Mouse (Mus musculus): ENCODE results near the gene Arl11. TPM values are rescaled to one million over a fixed set of nuclear protein-coding genes. Genes with fewer than 3 reads are reported as not detected.
A peak's percentile ranks its signal among the peaks of the same experiment; 100 is the strongest.
"Not testable (repeated sequence)": the region's sequence is repeated elsewhere in the genome, so short reads cannot be mapped to it uniquely, and the experiment has no call there.

Arl11 gene
- total and polyA plus RNA-seq, 2 experiments from 2014 or later: 0.54 to 0.57 TPM

DNA sequence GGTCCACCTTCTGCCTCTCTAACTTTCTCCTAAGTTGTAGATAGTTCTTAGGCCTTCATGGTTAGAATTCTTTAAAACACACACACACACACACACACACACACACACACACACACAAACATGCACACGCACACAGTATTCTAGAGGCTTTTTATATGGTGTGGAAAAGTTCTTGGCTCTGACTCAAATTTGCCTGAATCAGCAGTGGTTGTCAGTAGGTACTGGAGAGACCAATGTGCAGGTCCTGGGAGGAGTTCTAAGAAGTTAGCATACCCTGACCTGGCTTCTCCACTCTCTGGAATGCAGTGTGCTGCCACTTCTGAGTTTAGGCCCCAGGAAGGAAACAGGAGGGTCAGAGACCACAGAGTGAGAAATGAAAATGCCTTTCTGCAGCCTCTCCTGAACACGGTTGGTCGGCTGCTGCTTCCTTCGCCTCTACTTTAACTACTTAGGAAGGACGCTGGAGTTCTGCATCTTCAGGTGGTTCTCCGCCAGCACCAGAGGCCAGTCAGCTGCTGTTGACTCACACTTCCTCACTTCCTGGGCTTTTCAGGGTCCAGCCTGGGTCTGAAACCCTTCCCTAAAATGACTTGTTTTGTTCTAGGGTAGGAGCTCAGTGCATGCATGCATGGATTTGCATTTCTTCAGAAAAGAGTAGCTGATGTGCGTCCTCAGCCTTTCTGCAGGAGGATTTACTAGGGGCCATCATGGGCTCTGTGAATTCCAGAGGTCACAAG is 651 bp downstream of the Arl11 start:
- H3K4me3 ChIP-seq (ENCODE audit: low read depth, low read length): no peak overlapping the region

DNA sequence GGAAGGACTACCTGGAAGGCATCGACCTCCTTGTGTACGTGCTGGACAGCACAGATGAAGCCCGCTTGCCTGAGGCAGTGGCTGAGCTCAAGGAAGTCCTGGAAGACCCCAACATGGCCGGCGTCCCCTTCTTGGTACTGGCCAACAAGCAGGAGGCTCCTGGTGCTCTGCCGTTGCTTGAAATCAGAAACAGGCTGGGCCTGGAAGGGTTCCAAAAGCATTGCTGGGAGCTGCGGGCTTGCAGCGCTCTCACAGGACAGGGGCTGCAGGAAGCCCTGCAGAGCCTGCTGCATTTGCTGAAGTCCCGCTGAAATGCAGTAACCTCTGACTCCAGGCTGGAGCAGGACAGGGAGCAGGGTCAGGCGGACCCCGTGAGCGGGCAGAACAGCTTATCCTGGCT is 1.4 kb downstream of the Arl11 start:
- no peak overlapping the region for H3K9ac ChIP-seq
- no peak overlapping the region for H3K4me3 ChIP-seq (ENCODE audit: low read depth, low read length)
- DNase-seq (peak; percentile 33), ATAC-seq (no peak)
- H3K27me3 ChIP-seq (ENCODE audit: insufficient read depth, low read length): no peaks in the 10 kb centered on the region
- 59% methylated on average over 12 of the region's 12 CpGs for WGBS
- no peaks in the 10 kb centered on the region for H3K4me1 ChIP-seq (ENCODE audit: insufficient read depth)
- H3K9me3 ChIP-seq (ENCODE audit: low read length): no peaks in the 10 kb centered on the region
- H3K36me3 ChIP-seq (ENCODE audit: insufficient read depth): no peaks in the 10 kb centered on the region
- H3K27ac ChIP-seq (ENCODE audit: low read depth, low read length): no peak overlapping the region
- no peak overlapping the region for H3K4me2 ChIP-seq (ENCODE audit: low read depth)
- TF ChIP-seq CTCF (IDR thresholded peaks at IDR 0.05; ENCODE audit: low read depth): no peak

More for the DNA sequence above, 651 bp downstream of the Arl11 start:
- H3K4me1 ChIP-seq (ENCODE audit: insufficient read depth): no peaks in the 10 kb centered on the region
- 73% methylated on average over 7 of the region's 7 CpGs for WGBS
- no peak overlapping the region for H3K27ac ChIP-seq (ENCODE audit: low read depth, low read length)
- TF ChIP-seq CTCF (IDR thresholded peaks at IDR 0.05; ENCODE audit: low read depth): no peak
- H3K4me2 ChIP-seq (ENCODE audit: low read depth): no peak overlapping the region
- H3K27me3 ChIP-seq (ENCODE audit: insufficient read depth, low read length): no peaks in the 10 kb centered on the region
- no peak for ATAC-seq
- H3K36me3 ChIP-seq (ENCODE audit: insufficient read depth): no peaks in the 10 kb centered on the region
- no peaks in the 10 kb centered on the region for H3K9me3 ChIP-seq (ENCODE audit: low read length)
- H3K9ac ChIP-seq: no peak overlapping the region
- no peak for DNase-seq

DNA sequence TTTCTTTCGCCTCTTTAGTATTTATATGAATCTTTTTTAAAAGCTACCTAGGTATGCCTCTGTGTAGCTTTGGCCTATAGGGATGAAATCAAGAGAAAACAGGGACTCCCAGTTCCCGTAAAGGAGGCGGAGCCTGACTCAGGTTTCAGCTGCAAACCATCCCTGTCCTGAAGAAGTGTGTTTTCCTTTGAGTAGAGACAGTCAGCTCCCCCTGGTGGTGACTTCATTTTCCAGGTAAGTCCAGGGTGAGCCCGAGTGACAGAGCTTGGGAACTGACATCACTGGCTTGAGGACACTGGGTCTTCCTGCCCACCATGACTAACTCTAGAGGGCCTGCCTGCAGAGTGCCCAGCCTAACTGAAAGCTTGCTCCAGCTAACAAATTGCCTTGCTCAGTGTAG is 7.3 kb downstream of the Arl11 start:
- H3K9me3 ChIP-seq (ENCODE audit: low read length): no peaks in the 10 kb centered on the region
- WGBS: 36% methylated on average over 4 of the region's 4 CpGs
- H3K27ac ChIP-seq (ENCODE audit: low read depth, low read length): no peak overlapping the region
- DNase-seq (peak; percentile 56), ATAC-seq (peak; percentile 20; the same call in 1 of the 2 replicates)
- H3K4me1 ChIP-seq (ENCODE audit: insufficient read depth): no peaks in the 10 kb centered on the region
- no peaks in the 10 kb centered on the region for H3K36me3 ChIP-seq (ENCODE audit: insufficient read depth)
- no peak overlapping the region for H3K4me2 ChIP-seq (ENCODE audit: low read depth)
- H3K27me3 ChIP-seq (ENCODE audit: insufficient read depth, low read length): no peaks in the 10 kb centered on the region
- H3K4me3 ChIP-seq (ENCODE audit: low read depth, low read length): no peak overlapping the region
- H3K9ac ChIP-seq: no peak overlapping the region
- TF ChIP-seq CTCF (IDR thresholded peaks at IDR 0.05; ENCODE audit: low read depth): peak; percentile 71

DNA sequence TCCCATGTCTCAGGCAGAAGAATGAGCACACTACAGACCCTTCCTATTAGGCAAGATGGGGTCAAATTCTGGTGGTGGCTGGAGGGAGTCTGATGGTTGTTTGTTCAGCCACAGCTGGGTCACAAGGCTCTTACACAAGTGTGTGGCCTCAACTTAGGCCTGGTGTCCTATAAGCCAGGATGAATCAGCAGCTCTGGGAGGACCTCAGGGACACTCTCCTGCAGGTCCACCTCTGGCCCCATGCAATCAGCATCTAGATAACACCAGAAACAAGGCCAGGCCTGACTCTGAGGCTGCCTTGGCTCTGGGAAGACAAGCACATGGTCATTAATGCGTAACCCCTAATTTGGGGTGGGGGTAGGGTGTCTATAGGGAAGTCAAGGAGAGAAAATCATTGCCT is 11.2 kb downstream of the Arl11 start:
- H3K4me2 ChIP-seq (ENCODE audit: low read depth): no peak overlapping the region
- ATAC-seq (no peak), DNase-seq (no peak)
- H3K9me3 ChIP-seq (ENCODE audit: low read length): peaks cover 7% of the 10 kb centered on the region; the same call in 1 of the 2 replicates
- H3K27ac ChIP-seq (ENCODE audit: low read depth, low read length): no peak overlapping the region
- H3K4me1 ChIP-seq (ENCODE audit: insufficient read depth): no peaks in the 10 kb centered on the region
- no peak overlapping the region for H3K4me3 ChIP-seq (ENCODE audit: low read depth, low read length)
- H3K9ac ChIP-seq: no peak overlapping the region
- WGBS: 86% methylated on average over 1 of the region's 1 CpGs
- H3K27me3 ChIP-seq (ENCODE audit: insufficient read depth, low read length): no peaks in the 10 kb centered on the region
- H3K36me3 ChIP-seq (ENCODE audit: insufficient read depth): no peaks in the 10 kb centered on the region
- no peak for TF ChIP-seq CTCF (IDR thresholded peaks at IDR 0.05; ENCODE audit: low read depth)

DNA sequence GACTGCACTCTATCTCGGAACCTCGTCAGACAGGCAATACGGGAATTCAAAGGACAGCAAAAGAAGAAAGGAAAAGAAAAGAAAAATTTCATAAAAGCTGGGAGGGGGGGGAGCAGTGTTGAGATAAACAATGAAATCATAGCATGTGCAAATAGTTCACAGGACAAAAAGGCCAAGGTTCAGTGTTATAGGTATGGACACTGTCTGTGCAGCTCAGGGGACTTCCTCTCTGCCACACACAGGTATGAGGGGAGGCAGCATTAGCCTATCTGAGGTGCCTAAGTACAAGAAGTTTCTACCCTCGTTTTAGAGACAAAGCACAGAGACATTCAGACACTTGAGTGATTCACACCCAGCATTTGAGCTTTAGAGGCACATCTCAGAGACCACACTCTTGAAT is 11.6 kb downstream of the Arl11 start:
- no peak overlapping the region for H3K4me3 ChIP-seq (ENCODE audit: low read depth, low read length)
- WGBS: 82% methylated on average over 4 of the region's 4 CpGs
- H3K27ac ChIP-seq (ENCODE audit: low read depth, low read length): no peak overlapping the region
- H3K9me3 ChIP-seq (ENCODE audit: low read length): peaks cover 7% of the 10 kb centered on the region; the same call in 1 of the 2 replicates
- ATAC-seq: no peak
- no peaks in the 10 kb centered on the region for H3K36me3 ChIP-seq (ENCODE audit: insufficient read depth)
- no peak overlapping the region for H3K9ac ChIP-seq
- no peaks in the 10 kb centered on the region for H3K27me3 ChIP-seq (ENCODE audit: insufficient read depth, low read length)
- DNase-seq: no peak
- TF ChIP-seq CTCF (IDR thresholded peaks at IDR 0.05; ENCODE audit: low read depth): no peak
- H3K4me1 ChIP-seq (ENCODE audit: insufficient read depth): no peaks in the 10 kb centered on the region
- H3K4me2 ChIP-seq (ENCODE audit: low read depth): no peak overlapping the region

DNA sequence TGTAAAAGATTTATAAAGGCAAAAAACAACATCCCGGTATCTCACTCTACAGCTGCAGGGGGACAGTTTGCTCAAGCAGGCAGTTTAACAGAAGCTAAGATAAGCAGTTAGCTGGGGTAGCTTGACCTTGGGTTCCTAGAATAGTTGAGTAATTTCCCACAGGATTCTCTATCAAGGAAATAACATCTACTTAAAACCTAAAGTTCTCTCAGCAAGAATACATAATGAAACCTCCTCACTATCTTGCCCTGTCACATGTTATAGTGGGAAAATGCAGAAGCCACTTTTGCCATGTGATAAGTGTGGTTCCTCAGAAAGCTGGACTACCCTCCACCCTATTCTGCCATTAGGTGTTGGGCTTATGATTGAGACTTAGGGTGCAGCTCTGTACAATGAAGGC is 13.2 kb downstream of the Arl11 start:
- Histone ChIP-seq H3K9me3 (ENCODE audit: low read length) (peaks cover 7% of the 10 kb centered on the region; the same call in 1 of the 2 replicates), H3K9ac (no peak overlapping the region), H3K4me2 (ENCODE audit: low read depth) (no peak overlapping the region), H3K4me3 (ENCODE audit: low read depth, low read length) (no peak overlapping the region), H3K4me1 (ENCODE audit: insufficient read depth) (0 out of 2 replicates have a peak, but pooled peaks cover 5% of the 10 kb centered on the region), H3K27ac (ENCODE audit: low read depth, low read length) (no peak overlapping the region), H3K27me3 (ENCODE audit: insufficient read depth, low read length) (no peaks in the 10 kb centered on the region), H3K36me3 (ENCODE audit: insufficient read depth) (no peaks in the 10 kb centered on the region)
- no peak for TF ChIP-seq CTCF (IDR thresholded peaks at IDR 0.05; ENCODE audit: low read depth)
- 95% methylated on average over 1 of the region's 1 CpGs for WGBS
- ATAC-seq (no peak), DNase-seq (no peak)

DNA sequence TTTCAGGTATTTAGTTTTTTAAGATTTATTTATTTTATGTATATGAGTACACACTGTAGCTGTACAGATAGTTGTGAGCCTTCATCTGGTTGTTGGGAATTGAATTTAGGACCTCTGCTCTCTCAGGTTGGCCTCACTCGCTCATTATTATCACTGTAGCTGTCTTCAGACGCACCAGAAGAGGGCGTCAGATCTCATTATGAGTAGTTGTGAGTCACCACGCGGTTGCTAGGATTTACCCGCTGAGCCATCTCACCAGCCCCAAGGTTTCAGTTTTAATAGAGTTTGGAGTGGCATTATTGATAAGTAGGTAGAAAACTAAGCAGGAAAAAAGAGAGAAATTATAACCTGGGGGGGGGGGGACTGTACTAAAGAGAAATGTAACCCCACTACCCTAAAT is 17.5 kb downstream of the Arl11 start:
- H3K9ac ChIP-seq; DNase-seq; H3K4me2 ChIP-seq (ENCODE audit: low read depth); ATAC-seq; H3K36me3 ChIP-seq (ENCODE audit: insufficient read depth); H3K4me3 ChIP-seq (ENCODE audit: low read depth, low read length); H3K9me3 ChIP-seq (ENCODE audit: low read length); H3K27me3 ChIP-seq (ENCODE audit: insufficient read depth, low read length): not testable (repeated sequence)
- peak; percentile 22; the same call in 1 of the 2 replicates for TF ChIP-seq CTCF (IDR thresholded peaks at IDR 0.05; ENCODE audit: low read depth)
- Histone ChIP-seq H3K27ac (ENCODE audit: low read depth, low read length) (peak overlapping the region; percentile 88; the same call in 1 of the 2 replicates), H3K4me1 (ENCODE audit: insufficient read depth) (peaks cover 15% of the 10 kb centered on the region)
- WGBS: 19% methylated on average over 6 of the region's 6 CpGs

Data from forebrain, postnatal 0 days (tissue).